Mouse (Mus musculus) heart, embryonic 11.5 days (tissue): ENCODE measurements around the gene Psmb10. TPM values are rescaled to one million over a fixed set of nuclear protein-coding genes. Genes with fewer than 3 reads are reported as not detected.

ENCODE experiments used
- ATAC-seq: fragments of 200-750 bp; cut with Nextera tagmentation; replicated peaks from 2 replicates; pipeline ENCODE4 v1.8.0; 2017; ENCODE audit warnings: moderate library complexity; ENCODE audit not compliant: insufficient number of reproducible peaks, low FRiP score, low TSS enrichment
- H3K27ac ChIP-seq: fragments of 300-500 bp; sonication (generic); 2 replicates; pipeline ENCODE4 v1.5.1; 2014; ENCODE audit warnings: mild to moderate bottlenecking, low read depth, low read length
- H3K27me3 ChIP-seq: fragments of 300-500 bp; sonication (generic); 2 replicates; pipeline ENCODE4 v1.6.1; 2014; ENCODE audit warnings: mild to moderate bottlenecking, low read length, mixed read lengths; ENCODE audit not compliant: control insufficient read depth, insufficient read depth
- H3K36me3 ChIP-seq: fragments of 300-500 bp; sonication (generic); 2 replicates; pipeline ENCODE4 v1.6.1; 2014; ENCODE audit warnings: mild to moderate bottlenecking, low read length, moderate library complexity, mixed read lengths; ENCODE audit not compliant: control insufficient read depth, insufficient read depth
- H3K4me1 ChIP-seq: fragments of 300-500 bp; sonication (generic); 2 replicates; pipeline ENCODE4 v1.6.1; 2014; ENCODE audit warnings: low read length; ENCODE audit not compliant: control insufficient read depth, insufficient read depth
- H3K4me2 ChIP-seq: fragments of 300-500 bp; sonication (generic); 2 replicates; pipeline ENCODE4 v1.6.1; 2014; ENCODE audit warnings: mild to moderate bottlenecking, moderate library complexity
- H3K4me3 ChIP-seq: fragments of 300-500 bp; sonication (generic); 2 replicates; pipeline ENCODE4 v1.5.1; 2014; ENCODE audit warnings: low read depth, low read length
- H3K9ac ChIP-seq: fragments of 300-500 bp; sonication (generic); 2 replicates; pipeline ENCODE4 v1.6.1; 2014; ENCODE audit warnings: mild to moderate bottlenecking, low read depth, low read length, moderate library complexity
- H3K9me3 ChIP-seq: fragments of 300-500 bp; sonication (generic); replicated peaks from 2 replicates; pipeline ENCODE4 v1.6.1; 2016; ENCODE audit warnings: low read length; ENCODE audit not compliant: control insufficient read depth
- WGBS: fragments of 180-500 bp; shearing (Covaris S2); extraction: QIAGEN DNeasy Blood & Tissue Kit; methylation state at CpG from one replicate; pipeline ENCODE4 v1.1.7; 2014; ENCODE audit not compliant: insufficient replicate concordance; 5-methylcytosine and 5-hydroxymethylcytosine counted together
- microRNA-seq: library from miRNA; unstranded; fragments of <30 nt; microRNA quantifications from one replicate; pipeline ENCODE4, GENCODE M21; 2016; ENCODE audit warnings: borderline number of aligned reads
- polyA plus RNA-seq: library from polyadenylated mRNA; unstranded; fragments of >200 nt; fragmentation: Nextera tagmentation; extraction: Ambion mirVana; gene quantifications from 2 replicates; pipeline ENCODE4 v1.2.1, GENCODE M21; 2014

The Psmb10 gene
- polyA plus RNA-seq, 1 experiment from 2014 or later, result 60.0 TPM

GRCm38 (mm10) chr8:105900180-105900940, 37.9 kb downstream of the Psmb10 start, which contains the start of gene Pskh1:
Gene Pskh1, plus strand, starts transcription at chr8:105900441.
- Histone ChIP-seq H3K9me3 (no peaks in the 10 kb centered on the region), H3K4me1 (peaks cover 5% of the 10 kb centered on the region), H3K27me3 (no peaks in the 10 kb centered on the region), H3K36me3 (no peaks in the 10 kb centered on the region), H3K27ac (peak within 1 kb of the TSS; percentile 82), H3K4me2 (peak within 1 kb of the TSS; percentile 92), H3K4me3 (peak within 1 kb of the TSS; percentile 79), H3K9ac (peak within 1 kb of the TSS; percentile 100)
- WGBS, result under 1% methylated on average over 68 of the region's 68 CpGs
- peak; percentile 88 for ATAC-seq

DNA sequence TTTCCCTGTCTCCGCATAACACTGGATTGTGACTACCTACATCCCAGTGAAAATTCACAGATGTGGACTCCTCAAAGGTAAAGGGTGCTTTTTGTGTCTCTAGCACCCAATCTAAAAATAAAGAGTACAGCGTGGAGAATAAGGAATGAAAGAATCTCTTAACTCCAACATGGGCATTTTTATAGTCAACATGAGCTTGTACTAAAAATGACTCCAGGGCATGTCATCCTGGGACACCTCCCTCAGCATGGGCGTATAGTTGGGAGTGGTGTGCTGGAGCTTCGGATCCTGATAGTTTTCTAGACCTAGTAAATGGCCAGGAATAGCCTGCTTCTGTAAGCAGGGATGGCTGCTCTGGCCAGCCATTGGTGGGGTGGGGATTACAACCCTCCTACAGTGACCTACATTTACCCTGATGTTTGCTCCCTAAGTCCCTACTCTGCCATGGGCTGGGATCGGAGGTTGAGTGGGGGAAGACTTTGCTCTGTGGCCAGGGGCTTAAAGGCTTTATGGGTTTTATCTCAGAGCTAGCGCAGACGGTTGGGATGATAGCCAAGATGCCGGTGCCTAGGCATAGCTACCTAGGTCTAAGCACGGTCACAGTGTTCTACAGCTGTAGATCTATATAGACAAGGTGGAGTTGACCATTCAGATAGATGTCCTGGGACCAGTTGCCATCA, 40.3 kb downstream of the Psmb10 start:
- Histone ChIP-seq H3K9ac (no peak overlapping the region), H3K9me3 (no peaks in the 10 kb centered on the region), H3K27ac (no peak overlapping the region), H3K4me3 (no peak overlapping the region), H3K4me1 (peaks cover 5% of the 10 kb centered on the region), H3K36me3 (no peaks in the 10 kb centered on the region), H3K4me2 (no peak overlapping the region), H3K27me3 (no peaks in the 10 kb centered on the region)
- WGBS, result 71% methylated on average over 9 of the region's 9 CpGs
- ATAC-seq, result no peak

DNA sequence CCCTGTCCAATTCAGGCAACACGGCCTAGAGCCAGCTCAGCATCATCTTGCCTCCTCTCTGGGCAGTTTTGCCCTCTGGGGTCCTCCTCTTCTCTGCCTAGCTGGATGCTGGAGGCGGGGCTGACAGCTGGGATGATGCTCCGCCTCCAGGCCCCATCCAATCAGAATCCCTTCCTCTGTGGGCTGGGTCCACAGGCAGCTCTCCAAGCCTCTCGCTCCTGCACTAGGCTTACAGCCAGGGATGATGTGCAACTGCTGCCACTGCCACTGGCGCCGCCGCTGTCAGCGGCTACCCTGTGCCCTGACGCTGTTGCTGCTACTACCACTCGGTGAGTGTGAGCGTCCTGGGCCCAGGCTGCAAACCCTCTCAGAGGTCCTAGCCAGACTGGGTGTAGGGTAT, 44.9 kb downstream of the Psmb10 start, which contains the start of gene Nrn1l:
Gene Nrn1l (plus strand): TSS at position 229 of the 400 bp plus-strand sequence.
- Histone ChIP-seq H3K4me2 (no peak within 1 kb of the TSS; the same call in 1 of the 2 replicates), H3K4me1 (no peaks in the 10 kb centered on the region), H3K27ac (no peak within 1 kb of the TSS; the same call in 1 of the 2 replicates), H3K27me3 (no peaks in the 10 kb centered on the region), H3K9me3 (no peaks in the 10 kb centered on the region), H3K4me3 (no peak within 1 kb of the TSS), H3K36me3 (peaks cover 27% of the 10 kb centered on the region), H3K9ac (no peak within 1 kb of the TSS)
- ATAC-seq, result peak; percentile 56
- 12% methylated on average over 11 of the region's 11 CpGs for WGBS

GRCm38 (mm10) chr8:105892432-105892831, 45.8 kb downstream of the Psmb10 start:
- Histone ChIP-seq H3K4me3 (no peak overlapping the region), H3K9ac (no peak overlapping the region), H3K9me3 (no peaks in the 10 kb centered on the region), H3K27ac (no peak overlapping the region; the same call in 1 of the 2 replicates), H3K27me3 (no peaks in the 10 kb centered on the region), H3K4me2 (no peak overlapping the region), H3K36me3 (peaks cover 35% of the 10 kb centered on the region), H3K4me1 (no peaks in the 10 kb centered on the region)
- WGBS, result 86% methylated on average over 6 of the region's 6 CpGs
- no peak for ATAC-seq

DNA sequence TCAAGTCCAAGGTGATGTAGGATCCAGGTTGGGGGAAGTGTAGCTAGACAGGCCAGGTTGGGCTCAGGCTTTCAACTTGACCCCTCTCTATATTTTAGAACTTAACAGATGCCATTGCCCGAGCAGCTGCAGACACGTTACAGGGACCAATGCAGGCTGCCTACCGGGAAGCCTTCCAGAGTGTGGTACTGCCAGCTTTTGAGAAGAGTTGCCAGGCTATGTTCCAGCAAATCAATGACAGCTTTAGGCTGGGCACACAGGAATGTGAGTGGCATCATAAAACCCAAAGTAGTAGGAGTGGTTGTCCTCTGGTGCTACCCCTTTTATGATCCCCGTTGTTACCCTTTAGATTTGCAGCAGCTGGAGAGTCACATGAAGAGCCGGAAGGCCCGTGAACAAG, 47.4 kb downstream of the Psmb10 start:
- Histone ChIP-seq H3K4me3 (no peak overlapping the region), H3K9ac (no peak overlapping the region), H3K4me1 (no peaks in the 10 kb centered on the region), H3K4me2 (no peak overlapping the region), H3K36me3 (peaks cover 46% of the 10 kb centered on the region), H3K9me3 (no peaks in the 10 kb centered on the region), H3K27ac (no peak overlapping the region), H3K27me3 (no peaks in the 10 kb centered on the region)
- 92% methylated on average over 6 of the region's 6 CpGs for WGBS
- no peak for ATAC-seq

- no peak overlapping the region for H3K4me3 ChIP-seq
- H3K27me3 ChIP-seq, result no peaks in the 10 kb centered on the region
- H3K27ac ChIP-seq, result no peak overlapping the region
- ATAC-seq, result no peak
- no peak overlapping the region for H3K9ac ChIP-seq
- 95% methylated on average over 12 of the region's 12 CpGs for WGBS
- no peaks in the 10 kb centered on the region for H3K9me3 ChIP-seq
- H3K36me3 ChIP-seq, result peaks cover 52% of the 10 kb centered on the region
- H3K4me2 ChIP-seq, result no peak overlapping the region
- no peaks in the 10 kb centered on the region for H3K4me1 ChIP-seq
These were observed 48.3 kb downstream of the Psmb10 start for GRCm38 (mm10) chr8:105889756-105890465.

Small RNAs within 50 kb of the gene (microRNA-seq; reads per million reads assigned to microRNA genes)
- not detected for gene Mir7074

Other genes with a start within 250 kb of the Psmb10 start
- gene Acd, start 237.3 kb downstream of the Psmb10 start, polyA plus RNA-seq, result 39.3 and 41.5 TPM in 2 replicates
- 10.9 and 14.2 TPM in 2 replicates for gene Pard6a, start 237.3 kb downstream of the Psmb10 start, polyA plus RNA-seq
- gene 4933405L10Rik, start 230.8 kb downstream of the Psmb10 start, polyA plus RNA-seq, result 0.13 TPM in 1 of 2 replicates, not detected in the other
- 13.3 and 16.9 TPM in 2 replicates for gene Enkd1, start 230.2 kb downstream of the Psmb10 start, polyA plus RNA-seq
- 8.0 and 10.9 TPM in 2 replicates for gene Gfod2, start 179.8 kb downstream of the Psmb10 start, polyA plus RNA-seq
- 11.4 and 14.3 TPM in 2 replicates for gene Ranbp10, start 111.1 kb downstream of the Psmb10 start, polyA plus RNA-seq
- gene Tsnaxip1, start 110.7 kb downstream of the Psmb10 start, polyA plus RNA-seq, result 0.07 and 0.13 TPM in 2 replicates
- 45.7 and 47.9 TPM in 2 replicates for gene Cenpt, start 85.2 kb downstream of the Psmb10 start, polyA plus RNA-seq
- 47.2 and 49.8 TPM in 2 replicates for gene Thap11, start 83.3 kb downstream of the Psmb10 start, polyA plus RNA-seq
- 231 and 265 TPM in 2 replicates for gene Nutf2, start 77.9 kb downstream of the Psmb10 start, polyA plus RNA-seq
- 22.2 and 29.7 TPM in 2 replicates for gene Edc4, start 57.6 kb downstream of the Psmb10 start, polyA plus RNA-seq
- gene Nrn1l, start 44.9 kb downstream of the Psmb10 start, polyA plus RNA-seq, result 0.39 TPM in 1 of 2 replicates, not detected in the other
- 14.7 and 17.4 TPM in 2 replicates for gene Pskh1, start 38.0 kb downstream of the Psmb10 start, polyA plus RNA-seq
- 1.1 and 1.3 TPM in 2 replicates for gene Ctrl, start 4.6 kb downstream of the Psmb10 start, polyA plus RNA-seq
- 0.70 and 2.6 TPM in 2 replicates for gene Lcat, start 4.9 kb upstream of the Psmb10 start, polyA plus RNA-seq
- 28.6 and 39.9 TPM in 2 replicates for gene Slc12a4, start 27.7 kb upstream of the Psmb10 start, polyA plus RNA-seq
- gene Dpep3, start 41.0 kb upstream of the Psmb10 start, polyA plus RNA-seq, result not detected in 2 replicates
- gene Dus2, start 52.9 kb upstream of the Psmb10 start, polyA plus RNA-seq, result 17.4 and 18.8 TPM in 2 replicates
- gene Dpep2nb, start 67.5 kb upstream of the Psmb10 start, polyA plus RNA-seq, result 0.33 TPM in 1 of 2 replicates, not detected in the other
- 13.4 and 15.2 TPM in 2 replicates for gene Ddx28, start 73.4 kb upstream of the Psmb10 start, polyA plus RNA-seq
- 4.4 and 6.0 TPM in 2 replicates for gene Nfatc3, start 120.4 kb upstream of the Psmb10 start, polyA plus RNA-seq
- gene Esrp2, start 198.5 kb upstream of the Psmb10 start, polyA plus RNA-seq, result 1.3 and 1.4 TPM in 2 replicates
- 3.0 and 7.2 TPM in 2 replicates for gene Pla2g15, start 212.0 kb upstream of the Psmb10 start, polyA plus RNA-seq
- 64.5 and 67.4 TPM in 2 replicates for gene Slc7a6, start 230.4 kb upstream of the Psmb10 start, polyA plus RNA-seq